Mouse (Mus musculus) intestine, embryonic 14.5 days (tissue): ENCODE measurements around the gene Plekhg3. TPM values are rescaled to one million over a fixed set of nuclear protein-coding genes. Genes with fewer than 3 reads are reported as not detected.

Experiments
- ATAC-seq: fragments of 200-750 bp; cut with Nextera tagmentation; replicated peaks from 2 replicates; pipeline ENCODE4 v1.8.0; 2017; ENCODE audit warnings: low read depth, moderate number of reproducible peaks, moderate TSS enrichment, moderate library complexity; ENCODE audit not compliant: low FRiP score, low TSS enrichment
- DNase-seq: peaks from one replicate; pipeline ENCODE4 v3.0.0-alpha.2; 2018; ENCODE audit warnings: low spot score
- H3K27ac ChIP-seq: fragments of 300-500 bp; sonication (generic); 2 replicates; pipeline ENCODE4 v1.5.1; 2014; ENCODE audit warnings: low read depth, mild to moderate bottlenecking, control low read depth
- H3K27me3 ChIP-seq: fragments of 300-500 bp; sonication (generic); replicated peaks from 2 replicates; pipeline ENCODE4 v1.6.1; 2014; ENCODE audit warnings: low read length, control low read depth; ENCODE audit not compliant: control insufficient read depth, insufficient read depth
- H3K36me3 ChIP-seq: fragments of 300-500 bp; sonication (generic); 2 replicates; pipeline ENCODE4 v1.6.1; 2014; ENCODE audit warnings: low read length, control low read depth; ENCODE audit not compliant: control insufficient read depth, insufficient read depth
- H3K4me1 ChIP-seq: fragments of 300-500 bp; sonication (generic); replicated peaks from 2 replicates; pipeline ENCODE4 v1.6.1; 2014; ENCODE audit warnings: low read length, control low read depth, mixed read lengths; ENCODE audit not compliant: control insufficient read depth, insufficient read depth
- H3K4me2 ChIP-seq: fragments of 300-500 bp; sonication (generic); 2 replicates; pipeline ENCODE4 v1.6.1; 2014; ENCODE audit warnings: low read length
- H3K4me3 ChIP-seq: fragments of 300-500 bp; sonication (generic); 2 replicates; pipeline ENCODE4 v1.5.1; 2014; ENCODE audit warnings: low read depth, low read length, control low read depth, mixed read lengths
- H3K9ac ChIP-seq: fragments of 300-500 bp; sonication (generic); 2 replicates; pipeline ENCODE4 v1.6.1; 2014; ENCODE audit warnings: mild to moderate bottlenecking, low read length
- H3K9me3 ChIP-seq: fragments of 300-500 bp; sonication (generic); 2 replicates; pipeline ENCODE4 v1.6.1; 2016; ENCODE audit warnings: low read length, control low read depth; ENCODE audit not compliant: control insufficient read depth
- WGBS: fragments of 180-500 bp; shearing (Covaris S2); extraction: QIAGEN DNeasy Blood & Tissue Kit; methylation state at CpG from one replicate; pipeline ENCODE4 v1.1.7; 2014; 5-methylcytosine and 5-hydroxymethylcytosine counted together
- polyA plus RNA-seq: library from polyadenylated mRNA; unstranded; fragments of >200 nt; fragmentation: Nextera tagmentation; extraction: Ambion mirVana; gene quantifications from 2 replicates; pipeline ENCODE4 v1.2.1, GENCODE M21; 2014

Plekhg3 gene
- polyA plus RNA-seq, 1 experiment from 2014 or later = 9.5 TPM

DNA sequence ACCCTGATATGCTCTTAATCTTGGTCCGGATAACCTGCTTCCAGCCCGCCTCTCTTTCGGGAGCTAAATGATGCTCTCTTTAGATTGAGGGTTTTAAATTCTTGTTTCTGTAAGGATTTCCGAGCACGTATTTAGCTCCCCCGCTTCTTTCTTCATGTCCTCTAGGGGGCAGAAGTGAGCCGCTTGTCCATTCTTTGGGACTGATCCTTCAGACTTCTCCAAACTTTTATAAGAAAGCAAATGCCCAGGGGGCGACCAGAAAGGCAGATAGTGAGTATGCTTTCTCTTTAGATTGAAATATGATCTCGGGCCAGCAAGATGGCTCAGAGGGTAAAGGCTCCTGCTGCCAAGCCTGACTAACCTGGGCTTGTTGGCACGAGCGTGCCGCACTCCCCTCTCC lies 34.4 kb upstream of the Plekhg3 start:
- Histone ChIP-seq H3K36me3 (no peaks in the 10 kb centered on the region), H3K9ac (no peak overlapping the region), H3K4me2 (no peak overlapping the region), H3K4me3 (no peak overlapping the region), H3K9me3 (no peaks in the 10 kb centered on the region), H3K27ac (no peak overlapping the region), H3K4me1 (no peaks in the 10 kb centered on the region), H3K27me3 (no peaks in the 10 kb centered on the region)
- 0 out of 2 replicates have a peak, but pooled peaks have one; percentile 36 for ATAC-seq
- 28% methylated on average over 12 of the region's 12 CpGs for WGBS
- peak; percentile 79 for DNase-seq

DNA sequence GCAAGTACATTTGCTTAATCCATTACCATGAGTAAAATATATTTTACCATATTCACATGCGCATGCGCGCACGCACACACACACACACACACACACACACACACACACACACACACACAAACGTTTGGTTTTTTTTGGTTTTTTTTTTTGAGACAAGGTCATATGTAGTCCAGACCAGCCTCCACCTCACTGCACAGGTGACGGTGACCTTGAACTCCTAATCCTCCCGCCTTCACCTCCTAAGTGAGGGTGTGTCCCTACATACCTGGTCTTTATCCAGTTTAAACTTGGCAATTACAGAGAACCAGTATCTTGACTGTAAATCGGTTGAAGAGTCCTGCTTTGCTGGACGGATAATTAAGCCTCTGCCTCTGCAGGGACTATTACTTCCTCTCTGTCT lies 31.4 kb upstream of the Plekhg3 start:
- ATAC-seq = no peak
- WGBS = 86% methylated on average over 9 of the region's 9 CpGs
- H3K27ac ChIP-seq = no peak overlapping the region

DNA sequence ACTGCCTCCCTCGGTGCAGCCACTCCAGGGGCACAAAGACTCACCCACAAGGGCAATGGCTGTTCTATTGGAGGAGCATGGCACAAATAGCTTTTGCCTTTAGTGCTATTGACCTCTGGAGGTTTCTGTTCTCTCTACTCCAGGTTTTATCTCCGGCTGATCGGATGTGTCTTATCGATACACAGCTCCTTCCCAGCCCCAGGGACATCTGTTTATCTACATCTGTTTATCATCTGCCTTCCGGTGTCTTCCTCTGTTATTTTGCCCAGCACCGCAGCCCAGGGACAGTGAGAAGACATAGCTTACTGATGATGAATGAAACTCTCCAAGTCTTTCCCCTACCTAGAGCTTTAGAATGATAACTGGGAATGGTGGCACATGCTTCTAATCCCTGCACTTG lies 30.6 kb upstream of the Plekhg3 start:
- Histone ChIP-seq H3K4me2 (no peak overlapping the region), H3K27ac (no peak overlapping the region), H3K9ac (no peak overlapping the region), H3K9me3 (no peaks in the 10 kb centered on the region), H3K36me3 (no peaks in the 10 kb centered on the region), H3K4me3 (no peak overlapping the region), H3K27me3 (no peaks in the 10 kb centered on the region), H3K4me1 (no peaks in the 10 kb centered on the region)
- WGBS = 65% methylated on average over 6 of the region's 6 CpGs
- DNase-seq (no peak), ATAC-seq (no peak)

More for the DNA sequence above, 31.4 kb upstream of the Plekhg3 start:
- H3K9me3 ChIP-seq = no peaks in the 10 kb centered on the region
- no peaks in the 10 kb centered on the region for H3K36me3 ChIP-seq
- DNase-seq = no peak
- no peak overlapping the region for H3K4me3 ChIP-seq
- no peaks in the 10 kb centered on the region for H3K27me3 ChIP-seq
- no peaks in the 10 kb centered on the region for H3K4me1 ChIP-seq
- H3K4me2 ChIP-seq = no peak overlapping the region
- H3K9ac ChIP-seq = no peak overlapping the region

DNA sequence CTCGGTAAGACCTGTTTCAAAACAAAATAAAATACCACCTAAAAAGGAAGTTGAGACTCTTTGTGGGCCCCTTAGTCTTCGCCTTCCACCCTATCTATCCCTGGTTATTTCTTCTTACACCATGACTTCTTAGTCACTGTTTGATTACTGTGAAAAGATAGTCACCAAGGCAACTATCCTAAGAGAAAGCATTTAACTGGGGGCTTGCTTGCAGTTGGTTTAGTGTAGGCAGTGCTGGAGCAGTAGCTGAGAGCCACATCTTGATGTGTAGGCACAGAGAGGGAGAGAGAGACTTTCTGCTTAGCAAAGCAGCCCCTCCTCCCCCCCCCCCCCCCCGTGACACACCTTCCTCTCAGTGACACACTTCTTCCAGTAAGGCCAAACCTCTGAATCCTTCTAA lies 29.8 kb upstream of the Plekhg3 start:
- no peaks in the 10 kb centered on the region for H3K9me3 ChIP-seq
- no peak for DNase-seq
- no peak overlapping the region for H3K27ac ChIP-seq
- H3K27me3 ChIP-seq = no peaks in the 10 kb centered on the region
- no peaks in the 10 kb centered on the region for H3K4me1 ChIP-seq
- no peaks in the 10 kb centered on the region for H3K36me3 ChIP-seq
- H3K4me2 ChIP-seq = no peak overlapping the region
- WGBS = 72% methylated on average over 2 of the region's 3 CpGs
- ATAC-seq = peak; percentile 53
- H3K4me3 ChIP-seq = no peak overlapping the region
- no peak overlapping the region for H3K9ac ChIP-seq

DNA sequence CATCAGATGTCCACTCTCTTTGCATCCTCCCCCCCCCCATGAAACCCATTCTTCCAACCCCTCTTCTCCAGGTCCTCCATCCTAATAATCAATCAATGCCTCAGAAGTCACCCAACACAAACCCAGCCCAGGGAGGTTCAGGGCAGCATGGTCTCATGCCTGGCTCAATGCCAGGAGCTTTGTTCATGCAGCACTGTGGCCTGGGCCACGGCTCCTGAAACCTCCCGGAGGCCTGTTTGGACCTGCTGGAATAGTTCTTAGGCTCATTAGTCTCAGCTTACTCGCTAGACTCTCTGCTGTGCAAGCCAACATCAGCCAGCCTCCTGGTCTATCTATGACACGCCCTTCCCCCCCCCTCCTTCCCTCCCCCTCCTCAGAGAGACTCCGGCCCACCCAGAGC lies 27.7 kb upstream of the Plekhg3 start:
- H3K36me3 ChIP-seq = no peaks in the 10 kb centered on the region
- ATAC-seq (no peak), DNase-seq (no peak)
- H3K4me2 ChIP-seq = no peak overlapping the region
- H3K4me1 ChIP-seq = 0 out of 2 replicates have a peak, but pooled peaks cover 3% of the 10 kb centered on the region
- no peaks in the 10 kb centered on the region for H3K27me3 ChIP-seq
- H3K27ac ChIP-seq = no peak overlapping the region
- WGBS = 62% methylated on average over 5 of the region's 5 CpGs
- no peak overlapping the region for H3K9ac ChIP-seq
- H3K4me3 ChIP-seq = no peak overlapping the region
- no peaks in the 10 kb centered on the region for H3K9me3 ChIP-seq

DNA sequence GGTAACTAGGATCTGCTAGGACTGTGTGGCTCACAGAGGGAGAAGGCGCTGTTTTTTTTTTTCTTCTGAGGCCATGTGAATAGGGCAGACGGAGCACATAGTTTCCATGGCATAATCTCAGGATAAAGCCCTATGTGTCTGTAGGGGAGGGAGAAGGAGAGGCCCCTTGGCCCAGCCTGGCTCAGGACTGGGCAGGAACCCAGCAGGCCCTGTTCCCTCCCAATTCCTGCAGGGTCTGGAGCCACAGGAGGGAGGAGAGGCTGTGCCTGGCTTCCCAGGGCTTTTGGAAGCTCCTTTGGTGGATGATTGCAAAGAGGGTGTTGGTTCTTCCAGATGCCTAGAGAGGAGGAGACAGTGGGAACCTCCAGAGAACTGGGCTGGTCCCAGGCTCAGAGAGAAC lies 24.2 kb upstream of the Plekhg3 start:
- Histone ChIP-seq H3K27me3 (no peaks in the 10 kb centered on the region), H3K4me2 (no peak overlapping the region), H3K4me3 (no peak overlapping the region), H3K9ac (no peak overlapping the region), H3K27ac (peak overlapping the region; percentile 65; the same call in 1 of the 2 replicates), H3K9me3 (no peaks in the 10 kb centered on the region), H3K4me1 (0 out of 2 replicates have a peak, but pooled peaks cover 3% of the 10 kb centered on the region), H3K36me3 (no peaks in the 10 kb centered on the region)
- ATAC-seq = no peak; the same call in 1 of the 2 replicates
- no peak for DNase-seq
- whole genome bisulfite sequencing = 59% methylated on average over 2 of the region's 2 CpGs

DNA sequence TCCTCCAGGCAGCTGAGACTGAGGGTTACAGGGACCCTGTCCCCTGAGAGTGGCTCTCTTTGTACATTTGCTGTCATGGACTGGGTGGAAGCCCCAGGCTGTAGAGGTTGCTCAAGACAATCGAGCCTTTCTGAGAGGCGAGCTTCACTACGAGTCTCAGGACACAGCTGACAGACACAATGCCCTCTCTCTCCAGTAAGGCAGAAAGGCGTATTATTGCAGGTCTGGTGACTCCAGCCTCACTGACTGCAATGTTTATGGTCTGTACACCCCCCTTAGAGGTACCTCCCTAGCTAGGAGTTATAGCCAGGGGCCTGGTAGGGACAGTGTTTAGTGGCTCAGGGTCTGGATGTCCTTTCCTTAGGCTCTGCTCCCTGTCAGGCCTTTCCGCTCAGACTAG lies 22.9 kb upstream of the Plekhg3 start:
- Histone ChIP-seq H3K4me3 (no peak overlapping the region), H3K4me1 (0 out of 2 replicates have a peak, but pooled peaks cover 3% of the 10 kb centered on the region), H3K36me3 (no peaks in the 10 kb centered on the region), H3K27me3 (no peaks in the 10 kb centered on the region), H3K4me2 (no peak overlapping the region), H3K9me3 (no peaks in the 10 kb centered on the region), H3K9ac (no peak overlapping the region), H3K27ac (no peak overlapping the region)
- DNase-seq (no peak), ATAC-seq (no peak)
- WGBS = 65% methylated on average over 5 of the region's 5 CpGs

DNA sequence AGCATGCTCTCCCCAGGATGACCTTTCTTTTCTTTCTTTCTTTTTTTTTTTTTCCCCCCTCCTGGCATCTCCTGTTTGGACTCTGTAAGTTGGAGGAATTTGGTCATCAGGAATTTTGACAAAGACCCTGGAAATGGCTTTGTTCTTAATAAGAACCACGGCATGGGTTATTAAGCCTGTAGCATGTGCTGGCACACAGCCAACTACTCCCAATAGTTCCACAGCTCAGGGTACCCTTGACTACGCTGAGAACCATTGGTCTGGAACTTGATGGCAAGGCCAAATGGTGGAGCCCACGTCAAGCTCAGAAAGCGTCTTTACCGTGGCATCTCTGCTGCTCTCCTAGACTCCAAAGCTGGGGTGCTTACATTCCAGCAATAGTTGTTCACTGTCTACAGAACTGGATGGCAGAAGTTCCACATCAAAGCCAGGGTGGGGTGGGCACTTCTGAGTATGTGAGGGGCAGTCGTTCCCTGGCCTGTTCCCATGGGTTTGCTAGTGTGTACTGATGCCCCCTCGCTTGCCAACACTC lies 21.7 kb upstream of the Plekhg3 start:
- H3K9ac ChIP-seq = no peak overlapping the region
- no peak for ATAC-seq
- no peak for DNase-seq
- 0 out of 2 replicates have a peak, but pooled peaks cover 3% of the 10 kb centered on the region for H3K4me1 ChIP-seq
- H3K27ac ChIP-seq = no peak overlapping the region
- 82% methylated on average over 7 of the region's 7 CpGs for whole genome bisulfite sequencing
- no peaks in the 10 kb centered on the region for H3K36me3 ChIP-seq
- no peak overlapping the region for H3K4me2 ChIP-seq
- H3K4me3 ChIP-seq = no peak overlapping the region
- no peaks in the 10 kb centered on the region for H3K27me3 ChIP-seq
- no peaks in the 10 kb centered on the region for H3K9me3 ChIP-seq

DNA sequence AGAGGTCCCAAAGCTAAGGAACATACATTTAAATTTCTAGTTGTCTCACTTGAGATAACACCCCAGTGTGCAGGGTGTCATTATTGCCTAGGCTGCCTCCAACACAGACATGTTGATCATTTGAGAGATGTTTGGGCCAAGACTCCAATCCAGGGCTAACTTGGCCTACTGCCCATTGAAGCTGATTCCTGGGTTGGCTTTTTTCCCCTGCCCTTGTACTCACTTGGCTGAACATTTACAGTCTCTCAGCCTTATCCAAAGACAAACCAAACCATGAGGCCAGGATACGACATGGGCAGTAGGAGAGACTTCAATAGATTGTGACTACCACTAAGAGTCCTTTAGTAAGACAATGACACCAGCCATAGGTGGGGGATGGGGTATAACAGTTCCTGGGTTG lies 18.0 kb upstream of the Plekhg3 start:
- ATAC-seq (no peak), DNase-seq (no peak)
- H3K27ac ChIP-seq = no peak overlapping the region
- no peak overlapping the region for H3K4me3 ChIP-seq
- 62% methylated on average over 1 of the region's 1 CpGs for WGBS
- H3K4me2 ChIP-seq = no peak overlapping the region
- H3K4me1 ChIP-seq = no peaks in the 10 kb centered on the region
- H3K36me3 ChIP-seq = no peaks in the 10 kb centered on the region
- H3K27me3 ChIP-seq = no peaks in the 10 kb centered on the region
- no peak overlapping the region for H3K9ac ChIP-seq
- no peaks in the 10 kb centered on the region for H3K9me3 ChIP-seq
